Mouse (Mus musculus): ENCODE measurements around the gene Olfr517. TPM values are rescaled to one million over a fixed set of nuclear protein-coding genes. Genes with fewer than 3 reads are reported as not detected.

The Olfr517 gene
- not detected in 4 replicates for total RNA-seq (2023)

DNA sequence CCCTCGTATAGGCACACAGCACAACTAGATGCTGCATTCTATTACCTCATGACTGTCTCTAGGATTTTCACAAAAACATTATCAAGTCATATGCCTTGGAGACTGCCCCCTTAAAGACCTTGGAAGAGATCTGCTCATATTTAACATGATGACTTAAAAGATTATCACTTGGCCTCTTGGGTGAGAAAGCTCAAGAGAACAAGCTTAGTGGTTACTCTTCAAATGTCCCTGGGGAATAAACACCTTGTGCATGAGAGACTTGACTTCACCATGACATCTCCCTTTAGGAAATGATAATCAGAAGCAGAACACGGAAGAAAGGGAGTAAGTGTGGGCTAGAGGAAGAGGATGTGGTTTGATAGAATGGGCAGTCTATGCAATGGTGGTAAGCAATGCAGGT, at the start of gene Olfr517:
Gene Olfr517, minus strand, starts transcription at position 101 of the 400 bp plus-strand sequence.

DNA sequence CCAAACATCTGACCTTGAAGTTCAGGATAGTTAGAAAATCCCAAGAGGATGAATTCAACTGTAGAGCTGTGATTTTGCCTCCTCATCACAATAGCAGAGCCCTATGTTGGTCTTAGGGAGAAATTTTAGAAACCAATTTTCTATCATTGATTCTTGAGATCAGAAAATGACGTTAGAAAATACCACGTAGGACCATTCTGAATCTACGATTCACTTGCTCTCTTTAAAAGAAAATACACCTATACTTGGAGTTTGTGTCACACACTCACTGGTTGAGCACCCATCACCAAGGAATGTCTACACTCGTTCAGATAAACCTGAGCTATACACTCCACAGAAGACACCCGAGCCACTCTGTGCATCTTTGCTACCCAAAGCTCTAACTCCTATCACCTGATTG, 22.1 kb upstream of the Olfr517 start, which contains the start of gene Olfr519:
Gene Olfr519, minus strand, starts transcription at position 101 of the 400 bp plus-strand sequence.

DNA sequence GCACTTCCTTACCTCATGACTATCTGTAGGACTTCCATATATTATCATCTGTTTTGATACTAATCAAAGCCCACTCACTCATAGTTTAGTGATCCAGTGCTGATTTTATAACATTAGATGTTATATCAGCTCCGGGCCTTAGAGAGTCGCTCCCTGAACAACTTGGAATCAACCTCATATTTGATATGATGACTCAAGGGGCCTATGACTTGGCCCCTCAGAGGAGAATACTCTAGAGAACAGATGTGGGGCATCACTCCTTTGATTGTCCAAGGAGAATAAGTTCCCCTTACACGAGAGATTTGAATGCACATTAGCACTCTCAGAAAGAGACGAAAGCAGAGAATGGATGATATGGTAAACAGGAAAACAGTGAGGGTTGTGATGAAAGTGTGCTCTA, 12.7 kb upstream of the Olfr517 start, which contains the start of gene Olfr518:
Gene Olfr518, minus strand, starts transcription at position 101 of the 400 bp plus-strand sequence.

DNA sequence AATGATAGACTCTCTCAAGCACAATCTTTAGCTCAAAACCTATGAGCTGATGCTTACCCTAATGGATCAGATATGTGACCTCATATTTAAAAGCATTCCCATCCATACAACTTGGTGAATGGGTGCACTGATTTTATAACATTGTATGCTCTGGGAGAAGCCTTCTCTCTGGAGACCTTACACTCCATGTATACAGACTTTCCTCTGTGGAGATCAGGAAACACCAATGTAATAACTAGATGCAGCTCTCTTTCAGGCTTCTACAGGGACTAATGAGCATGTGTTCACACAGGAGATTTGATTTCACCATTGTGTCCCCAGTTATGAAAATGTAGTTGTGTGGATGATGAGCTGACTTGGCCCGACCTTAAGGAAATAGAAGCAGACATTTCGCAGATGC, 21.8 kb downstream of the Olfr517 start, which contains the start of gene Olfr516:
Gene Olfr516, minus strand, starts transcription at position 101 of the 400 bp plus-strand sequence.

DNA sequence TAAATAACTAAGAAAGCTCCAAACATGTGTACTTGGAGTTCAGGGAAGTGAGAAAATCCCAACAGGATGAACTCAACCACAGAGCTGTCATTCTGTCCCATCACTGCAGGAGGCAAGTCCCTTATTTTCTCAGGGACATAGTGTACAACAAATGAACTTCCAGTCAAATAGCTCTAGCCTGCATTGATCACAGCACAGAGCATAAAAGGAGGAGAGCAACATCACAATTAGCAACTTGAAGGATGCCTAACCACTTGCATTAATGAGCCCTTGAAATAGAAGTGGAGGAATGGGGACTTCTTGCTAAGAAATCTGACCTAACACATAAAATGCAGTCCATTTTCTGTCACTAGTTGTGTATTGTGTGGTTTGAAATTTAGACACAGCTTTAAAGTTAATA, 46.3 kb downstream of the Olfr517 start, which contains the start of gene Olfr514:
Gene Olfr514, minus strand, starts transcription at position 101 of the 400 bp plus-strand sequence.

Other genes starting within 250 kb of the Olfr517 start
- gene Olfr508, start 242.4 kb downstream of the Olfr517 start, total RNA-seq (2023): not detected in 4 replicates
- gene Olfr509, start 220.5 kb downstream of the Olfr517 start, total RNA-seq (2023): 0.15 TPM in 1 of 4 replicates, not detected in the others
- not detected in 4 replicates for gene Olfr510, start 206.0 kb downstream of the Olfr517 start, total RNA-seq (2023)
- gene Olfr512, start 159.1 kb downstream of the Olfr517 start, total RNA-seq (2023): not detected in 4 replicates
- not detected in 4 replicates for gene Olfr513, start 121.4 kb downstream of the Olfr517 start, total RNA-seq (2023)
- gene Olfr514, start 46.4 kb downstream of the Olfr517 start, total RNA-seq (2023): not detected in 4 replicates
- not detected in 4 replicates for gene Olfr516, start 21.9 kb downstream of the Olfr517 start, total RNA-seq (2023)
- gene Olfr518, start 12.6 kb upstream of the Olfr517 start, total RNA-seq (2023): not detected in 4 replicates
- gene Olfr519, start 22.0 kb upstream of the Olfr517 start, total RNA-seq (2023): not detected in 4 replicates
- 3.3 to 5.3 TPM (median 4.7 TPM) in 4 replicates for gene Nlrp10, start 57.8 kb upstream of the Olfr517 start, total RNA-seq (2023)
- 241 to 271 TPM (median 255 TPM) in 4 replicates for gene Eif3f, start 62.0 kb upstream of the Olfr517 start, total RNA-seq (2023)
- gene Tub, start 78.0 kb upstream of the Olfr517 start, total RNA-seq (2023): 2.7 to 4.5 TPM (median 4.1 TPM) in 4 replicates
- 0.21 to 0.36 TPM (median 0.34 TPM) in 3 of 4 replicates, not detected in the other for gene Ric3, start 211.0 kb upstream of the Olfr517 start, total RNA-seq (2023)